Mouse (Mus musculus) heart, adult 9 months (tissue): ENCODE data around the gene Atp6v0e.

Source experiments
- DNase-seq, 2 experiments: peaks; one replicate each; pipeline ENCODE4 v3.0.0; 2022; ENCODE audit warnings: low spot score in 2 of 2

Gene Atp6v0e

GRCm38 (mm10) chr17:26715916-26716717 is 53.1 kb downstream of the Atp6v0e start:
- peak; percentile 95 to 97 for DNase-seq

- no peak for DNase-seq
These were observed 54.8 kb downstream of the Atp6v0e start for GRCm38 (mm10) chr17:26717868-26718267.

GRCm38 (mm10) chr17:26719405-26719804 is 56.4 kb downstream of the Atp6v0e start:
- DNase-seq = no peak

- no peak for DNase-seq
These were observed 58.8 kb downstream of the Atp6v0e start for GRCm38 (mm10) chr17:26721802-26722201.

GRCm38 (mm10) chr17:26724790-26725189 is 61.8 kb downstream of the Atp6v0e start:
- no peak for DNase-seq

- no peak for DNase-seq
These were observed 63.6 kb downstream of the Atp6v0e start for GRCm38 (mm10) chr17:26726674-26727073.

GRCm38 (mm10) chr17:26727110-26727755 is 64.2 kb downstream of the Atp6v0e start:
- DNase-seq = no peak

- no peak for DNase-seq
These were observed 79.5 kb downstream of the Atp6v0e start for GRCm38 (mm10) chr17:26742581-26742980.

- no peak for DNase-seq
These were observed 80.3 kb downstream of the Atp6v0e start for GRCm38 (mm10) chr17:26743294-26743693.
